16 mouse cellular contexts compared by ENCODE assay signal in the genomic region with DNA sequence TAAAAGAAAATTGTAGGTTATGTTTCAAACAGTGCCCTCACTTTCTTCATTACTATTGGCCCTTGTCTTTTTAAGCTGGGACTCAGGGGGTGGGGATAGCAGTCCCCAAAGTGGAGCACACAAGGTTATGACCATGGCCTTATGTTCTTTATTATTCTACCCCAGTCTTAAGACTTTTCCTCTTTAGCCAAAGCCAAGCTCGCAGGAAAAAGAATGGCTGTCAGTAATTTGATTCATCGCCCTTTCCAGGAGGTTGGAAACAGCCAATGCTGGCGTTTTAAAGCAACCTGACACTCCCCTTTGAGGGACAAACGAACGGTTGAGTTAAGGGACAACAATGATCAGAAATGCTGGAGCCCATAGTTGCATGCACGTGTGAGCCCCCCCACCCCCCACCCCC.
"Had no signal": no experiment of that assay in that cellular context is flagged by ENCODE, and none has a peak within 500 bp of the region (broad histone marks: within the 10 kb centered on the region; RNA-seq: fewer than 3 reads in every experiment).

No protein-coding gene starts in this region.

- H3K9ac ChIP-seq: lung, embryonic 15.5 days; midbrain, embryonic 13.5 days; midbrain, embryonic 15.5 days; neural tube, embryonic 12.5 days; stomach, embryonic 15.5 days had no signal

- H3K36me3 ChIP-seq: lung, embryonic 15.5 days; midbrain, embryonic 13.5 days; midbrain, embryonic 15.5 days; neural tube, embryonic 12.5 days; stomach, embryonic 15.5 days had no signal

- H3K4me3 ChIP-seq: lung, embryonic 15.5 days; megakaryocyte, embryonic 14.5 days; midbrain, embryonic 13.5 days; midbrain, embryonic 15.5 days; neural tube, embryonic 12.5 days; stomach, embryonic 15.5 days had no signal

- H3K4me2 ChIP-seq: lung, embryonic 15.5 days; midbrain, embryonic 11.5 days; midbrain, embryonic 13.5 days; midbrain, embryonic 15.5 days; neural tube, embryonic 12.5 days; stomach, embryonic 15.5 days had no signal

- ATAC-seq: lung, postnatal 0 days; midbrain, embryonic 13.5 days; midbrain, embryonic 15.5 days had no signal

- H3K4me1 ChIP-seq: lung, embryonic 15.5 days; stomach, embryonic 15.5 days had no signal

- DNase-seq: lung, postnatal 14 days; lung, postnatal 36 days; right cerebral cortex, postnatal 14 days; thymus, adult 2 months; thymus, postnatal 25 days; thymus, postnatal 4 days had no signal

- H3K27me3 ChIP-seq: lung, embryonic 15.5 days; stomach, embryonic 15.5 days had no signal

- H3K27ac ChIP-seq: lung, embryonic 15.5 days; macrophage; midbrain, embryonic 13.5 days; midbrain, embryonic 15.5 days; neural tube, embryonic 12.5 days; stomach, embryonic 15.5 days; stomach, postnatal 0 days had no signal

- H3K9me3 ChIP-seq: lung, embryonic 15.5 days; megakaryocyte, embryonic 14.5 days; midbrain, embryonic 13.5 days; midbrain, embryonic 15.5 days; neural tube, embryonic 12.5 days; stomach, embryonic 15.5 days had no signal
